Mouse (Mus musculus) thymus, adult 2 months (tissue): ENCODE data around the gene Nsf.

ENCODE experiments used
- CTCF ChIP-seq: fragments of 200-500 bp; IDR thresholded peaks from 2 replicates; pipeline ENCODE4 v1.5.1; 2012; ENCODE audit warnings: mild to moderate bottlenecking, control low read depth, low read length, moderate library complexity, borderline replicate concordance; ENCODE audit not compliant: control insufficient read depth, poor library complexity, insufficient read depth; ENCODE audit errors: extremely low read depth
- POLR2A ChIP-seq: fragments of 200-500 bp; IDR thresholded peaks from 2 replicates; pipeline ENCODE4 v1.6.1; 2012; ENCODE audit warnings: mild to moderate bottlenecking, low read length, control low read depth, moderate library complexity; ENCODE audit not compliant: control insufficient read depth, poor library complexity, insufficient read depth; ENCODE audit errors: extremely low read depth

- TF ChIP-seq POLR2A (no peak), CTCF (no peak)
Observed at GRCm38 (mm10) chr11:103967106-103967735, 13.4 kb upstream of the Nsf start.
